Mouse (Mus musculus) stomach, embryonic 15.5 days (tissue): ENCODE results near the gene L2hgdh. TPM values are rescaled to one million over a fixed set of nuclear protein-coding genes. Genes with fewer than 3 reads are reported as not detected.
A peak's percentile ranks its signal among the peaks of the same experiment; 100 is the strongest.

ENCODE experiments used
- ATAC-seq: fragments of 200-750 bp; cut with Nextera tagmentation; 2 replicates; pipeline ENCODE4 v1.8.0; 2017; ENCODE audit warnings: low read depth, moderate number of reproducible peaks, moderate TSS enrichment; ENCODE audit not compliant: insufficient read depth, low FRiP score
- H3K27ac ChIP-seq: fragments of 300-500 bp; sonication (generic); 2 replicates; pipeline ENCODE4 v1.5.1; 2015; ENCODE audit warnings: mild to moderate bottlenecking, inconsistent platforms
- H3K27me3 ChIP-seq: fragments of 300-500 bp; sonication (generic); replicated peaks from 2 replicates; pipeline ENCODE4 v1.6.1; 2015; ENCODE audit warnings: inconsistent platforms
- H3K36me3 ChIP-seq: fragments of 300-500 bp; sonication (generic); 2 replicates; pipeline ENCODE4 v1.6.1; 2015; ENCODE audit warnings: inconsistent platforms
- H3K4me1 ChIP-seq: fragments of 300-500 bp; sonication (generic); 2 replicates; pipeline ENCODE4 v1.6.1; 2015; ENCODE audit warnings: inconsistent platforms
- H3K4me2 ChIP-seq: fragments of 300-500 bp; sonication (generic); 2 replicates; pipeline ENCODE4 v1.6.1; 2015; ENCODE audit warnings: mild to moderate bottlenecking, inconsistent platforms
- H3K4me3 ChIP-seq: fragments of 300-500 bp; sonication (generic); replicated peaks from 2 replicates; pipeline ENCODE4 v1.5.1; 2015; ENCODE audit warnings: inconsistent platforms
- H3K9ac ChIP-seq: fragments of 300-500 bp; sonication (generic); 2 replicates; pipeline ENCODE4 v1.6.1; 2015; ENCODE audit warnings: inconsistent platforms
- H3K9me3 ChIP-seq: fragments of 300-500 bp; sonication (generic); 2 replicates; pipeline ENCODE4 v1.6.1; 2016; ENCODE audit warnings: inconsistent platforms
- WGBS: fragments of 180-500 bp; shearing (Covaris S2); methylation state at CpG from one replicate; pipeline ENCODE4 v1.1.7; 2015; 5-methylcytosine and 5-hydroxymethylcytosine counted together
- polyA plus RNA-seq: library from polyadenylated mRNA; unstranded; fragments of >200 nt; fragmentation: Nextera tagmentation; extraction: Ambion mirVana; gene quantifications from 2 replicates; pipeline ENCODE4 v1.2.1, GENCODE M21; 2015

Gene L2hgdh
- polyA plus RNA-seq, result 18.3 and 21.2 TPM in 2 replicates

DNA sequence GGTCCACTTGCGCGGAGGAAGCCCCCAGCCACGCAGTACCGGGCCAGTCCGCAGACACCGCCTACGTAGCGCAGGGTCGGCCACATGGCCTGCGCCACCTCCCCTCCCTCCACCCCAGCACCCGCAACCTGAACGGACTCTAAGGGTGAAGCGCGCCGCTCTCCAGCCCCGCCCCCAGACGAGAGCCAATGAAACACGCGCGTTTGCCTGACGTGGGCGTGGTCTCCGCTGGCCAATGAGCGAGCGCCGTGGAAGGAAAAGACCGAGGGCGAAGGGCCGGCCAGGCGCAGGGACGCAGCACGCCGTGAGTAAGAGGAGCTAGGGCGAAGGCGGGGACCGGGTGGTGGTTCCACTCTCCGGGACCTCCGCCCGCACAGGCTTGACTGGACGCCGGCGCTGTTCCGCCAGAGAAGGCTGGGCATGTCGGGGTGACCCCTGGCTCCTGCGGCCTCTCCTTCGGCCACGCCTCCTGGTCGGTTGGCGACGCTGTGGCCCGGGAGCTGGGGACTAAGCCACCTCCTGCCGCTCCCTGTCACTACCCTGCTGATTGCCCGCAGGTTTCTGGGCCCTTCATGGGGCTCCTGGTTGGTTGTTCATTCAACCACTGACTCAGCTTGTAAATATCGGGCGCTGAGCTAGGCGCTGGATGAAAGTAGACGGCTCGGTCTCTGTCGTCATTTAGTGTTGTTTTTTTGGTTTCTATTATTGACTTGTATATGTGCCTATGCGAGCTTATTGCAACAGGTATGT is at the start of gene L2hgdh, which contains the start of gene Atp5s:
Gene L2hgdh (minus strand): TSS at position 163 of the 750 bp plus-strand sequence.
Gene Atp5s (plus strand): TSS at position 240 of the 750 bp plus-strand sequence.
- peak within 1 kb of the TSS; percentile 88 for H3K27ac ChIP-seq
- peak; percentile 97 for ATAC-seq
- H3K36me3 ChIP-seq, result 0 out of 2 replicates have a peak, but pooled peaks cover 2% of the 10 kb centered on the region
- no peaks in the 10 kb centered on the region for H3K27me3 ChIP-seq
- 0 out of 2 replicates have a peak, but pooled peaks cover 7% of the 10 kb centered on the region for H3K4me1 ChIP-seq
- peak within 1 kb of the TSS; percentile 58 for H3K9ac ChIP-seq
- peak within 1 kb of the TSS; percentile 78 for H3K4me2 ChIP-seq
- H3K9me3 ChIP-seq, result no peaks in the 10 kb centered on the region
- H3K4me3 ChIP-seq, result peak within 1 kb of the TSS; percentile 63
- WGBS, result under 1% methylated on average over 59 of the region's 60 CpGs

DNA sequence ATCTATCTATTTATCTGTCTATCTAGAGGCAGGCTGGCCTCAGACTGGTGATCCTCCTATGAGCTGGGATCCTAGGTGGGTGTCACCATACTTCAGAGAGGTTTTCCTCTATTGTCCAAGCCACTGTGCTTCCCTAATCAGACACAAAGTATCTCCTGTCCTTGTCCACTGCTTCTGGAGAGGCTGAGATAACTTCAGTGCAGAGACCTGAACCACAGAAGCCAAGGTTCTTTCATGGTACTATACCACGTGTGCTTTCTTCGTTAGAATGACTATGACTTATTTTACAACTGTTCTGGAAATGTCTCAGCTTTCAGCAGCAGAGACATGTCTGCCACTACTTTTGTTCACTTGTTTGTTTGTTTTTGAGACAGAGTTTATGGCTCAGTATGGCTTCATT is 44.2 kb upstream of the L2hgdh start:
- H3K9ac ChIP-seq, result no peak overlapping the region
- no peak overlapping the region for H3K4me3 ChIP-seq
- no peak for ATAC-seq
- no peaks in the 10 kb centered on the region for H3K36me3 ChIP-seq
- no peak overlapping the region for H3K27ac ChIP-seq
- WGBS, result 74% methylated on average over 2 of the region's 2 CpGs
- no peaks in the 10 kb centered on the region for H3K4me1 ChIP-seq
- no peaks in the 10 kb centered on the region for H3K27me3 ChIP-seq
- no peak overlapping the region for H3K4me2 ChIP-seq
- H3K9me3 ChIP-seq, result no peaks in the 10 kb centered on the region

GRCm38 (mm10) chr12:69767476-69768258 is 43.0 kb upstream of the L2hgdh start:
- no peak overlapping the region for H3K27ac ChIP-seq
- WGBS, result 54% methylated on average over 9 of the region's 9 CpGs

DNA sequence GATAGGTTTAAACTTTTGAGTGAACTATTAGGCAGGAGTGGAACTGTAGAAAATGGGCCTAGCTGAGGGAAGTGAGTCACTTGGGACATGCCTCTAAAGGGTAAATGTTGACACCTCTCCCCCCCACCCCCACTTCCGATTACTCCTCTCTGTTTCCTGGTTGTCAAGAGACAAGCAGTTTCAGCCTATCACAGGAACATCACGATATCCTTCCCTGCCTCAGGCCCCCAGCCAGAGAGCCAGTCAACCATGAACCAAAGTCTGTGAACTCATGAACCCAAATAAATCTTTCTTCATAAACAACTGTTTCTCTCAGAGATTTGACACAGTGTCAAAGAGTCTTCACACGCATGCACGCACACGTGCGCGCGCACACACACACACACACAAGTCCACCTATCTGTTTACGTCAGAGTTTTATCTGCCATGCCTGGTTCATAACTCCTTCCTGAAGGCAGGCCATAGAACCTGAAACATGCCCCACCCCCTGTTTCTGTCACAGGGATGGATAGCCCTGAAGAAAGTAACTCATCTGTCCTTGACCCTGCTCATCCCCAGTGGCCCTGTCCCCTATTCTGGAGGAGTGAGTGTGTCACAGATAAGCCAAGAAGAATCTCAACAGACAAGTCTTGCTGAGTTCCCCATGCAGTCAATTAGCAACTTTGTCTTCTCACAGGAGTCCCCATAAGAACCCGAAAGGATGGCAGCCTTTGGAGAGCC is 41.7 kb upstream of the L2hgdh start:
- no peaks in the 10 kb centered on the region for H3K36me3 ChIP-seq
- no peak for ATAC-seq
- no peaks in the 10 kb centered on the region for H3K4me1 ChIP-seq
- H3K27ac ChIP-seq, result no peak overlapping the region
- H3K4me2 ChIP-seq, result no peak overlapping the region
- no peaks in the 10 kb centered on the region for H3K27me3 ChIP-seq
- H3K9ac ChIP-seq, result no peak overlapping the region
- WGBS, result 76% methylated on average over 10 of the region's 10 CpGs
- no peak overlapping the region for H3K4me3 ChIP-seq
- no peaks in the 10 kb centered on the region for H3K9me3 ChIP-seq

More at GRCm38 (mm10) chr12:69767476-69768258, 43.0 kb upstream of the L2hgdh start:
- H3K4me3 ChIP-seq, result no peak overlapping the region
- no peaks in the 10 kb centered on the region for H3K36me3 ChIP-seq
- no peaks in the 10 kb centered on the region for H3K27me3 ChIP-seq
- no peaks in the 10 kb centered on the region for H3K9me3 ChIP-seq
- no peak for ATAC-seq
- H3K4me2 ChIP-seq, result no peak overlapping the region
- H3K9ac ChIP-seq, result no peak overlapping the region
- H3K4me1 ChIP-seq, result no peaks in the 10 kb centered on the region

DNA sequence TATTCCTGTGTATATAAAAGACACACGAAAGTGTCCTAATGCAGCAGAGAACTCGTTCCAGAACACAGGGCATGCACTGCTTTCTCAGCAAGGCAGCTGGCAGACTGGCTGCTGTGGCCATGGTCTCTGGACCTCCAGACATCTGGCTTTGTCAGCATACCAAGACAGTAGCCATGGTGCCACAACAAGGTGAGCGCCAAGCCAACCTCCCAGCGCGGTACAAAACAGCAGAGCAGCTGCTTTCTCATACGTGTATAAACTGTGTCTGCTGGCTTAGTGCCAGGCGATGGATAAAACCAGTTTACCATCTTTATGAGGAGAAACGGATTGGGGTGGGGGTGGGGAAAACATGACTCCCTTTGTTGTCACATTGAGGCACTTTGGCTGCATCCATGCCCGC is 40.9 kb upstream of the L2hgdh start:
- 58% methylated on average over 9 of the region's 9 CpGs for WGBS
- ATAC-seq, result no peak

GRCm38 (mm10) chr12:69761603-69762002 is 36.9 kb upstream of the L2hgdh start:
- no peak for ATAC-seq
- no peak overlapping the region for H3K4me2 ChIP-seq

More for the DNA sequence above, 40.9 kb upstream of the L2hgdh start:
- Histone ChIP-seq H3K4me3 (no peak overlapping the region), H3K36me3 (no peaks in the 10 kb centered on the region), H3K27ac (no peak overlapping the region), H3K9me3 (no peaks in the 10 kb centered on the region), H3K9ac (no peak overlapping the region), H3K4me2 (no peak overlapping the region), H3K27me3 (no peaks in the 10 kb centered on the region), H3K4me1 (no peaks in the 10 kb centered on the region)

GRCm38 (mm10) chr12:69760743-69761406 is 36.2 kb upstream of the L2hgdh start:
- WGBS, result 84% methylated on average over 20 of the region's 20 CpGs

More at GRCm38 (mm10) chr12:69761603-69762002, 36.9 kb upstream of the L2hgdh start:
- Histone ChIP-seq H3K27me3 (no peaks in the 10 kb centered on the region), H3K36me3 (no peaks in the 10 kb centered on the region), H3K4me1 (peaks cover 11% of the 10 kb centered on the region), H3K4me3 (no peak overlapping the region), H3K27ac (no peak overlapping the region), H3K9me3 (no peaks in the 10 kb centered on the region), H3K9ac (no peak overlapping the region)
- WGBS, result 71% methylated on average over 2 of the region's 2 CpGs

DNA sequence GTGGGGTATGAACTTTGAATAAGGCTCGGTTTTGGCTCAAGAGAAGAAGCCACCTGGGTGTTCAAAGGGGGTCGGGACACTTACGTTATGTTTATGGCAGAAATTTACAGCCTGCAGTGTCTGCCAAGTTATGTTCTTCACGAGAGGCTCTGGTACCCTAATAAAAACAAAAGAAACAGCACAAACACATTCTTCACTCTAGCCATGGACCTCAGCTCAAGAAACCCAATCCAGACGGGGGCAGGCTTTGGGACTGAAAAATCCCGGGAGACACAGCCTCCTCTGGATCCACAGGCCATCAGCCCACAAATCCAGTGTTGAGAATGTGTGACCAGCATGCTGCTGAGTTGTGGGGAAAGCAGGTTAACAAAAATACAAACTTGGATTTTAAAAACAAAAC is 35.3 kb upstream of the L2hgdh start:
- no peak for ATAC-seq
- Histone ChIP-seq H3K27ac (no peak overlapping the region), H3K9me3 (no peaks in the 10 kb centered on the region), H3K27me3 (no peaks in the 10 kb centered on the region), H3K36me3 (no peaks in the 10 kb centered on the region), H3K4me3 (no peak overlapping the region), H3K4me1 (peaks cover 11% of the 10 kb centered on the region), H3K4me2 (no peak overlapping the region), H3K9ac (no peak overlapping the region)
- 41% methylated on average over 6 of the region's 6 CpGs for WGBS

More at GRCm38 (mm10) chr12:69760743-69761406, 36.2 kb upstream of the L2hgdh start:
- H3K4me1 ChIP-seq, result peaks cover 11% of the 10 kb centered on the region
- H3K4me2 ChIP-seq, result no peak overlapping the region
- no peaks in the 10 kb centered on the region for H3K36me3 ChIP-seq
- H3K9me3 ChIP-seq, result no peaks in the 10 kb centered on the region
- no peak overlapping the region for H3K4me3 ChIP-seq
- no peak overlapping the region for H3K9ac ChIP-seq
- no peak for ATAC-seq
- no peaks in the 10 kb centered on the region for H3K27me3 ChIP-seq
- H3K27ac ChIP-seq, result no peak overlapping the region

DNA sequence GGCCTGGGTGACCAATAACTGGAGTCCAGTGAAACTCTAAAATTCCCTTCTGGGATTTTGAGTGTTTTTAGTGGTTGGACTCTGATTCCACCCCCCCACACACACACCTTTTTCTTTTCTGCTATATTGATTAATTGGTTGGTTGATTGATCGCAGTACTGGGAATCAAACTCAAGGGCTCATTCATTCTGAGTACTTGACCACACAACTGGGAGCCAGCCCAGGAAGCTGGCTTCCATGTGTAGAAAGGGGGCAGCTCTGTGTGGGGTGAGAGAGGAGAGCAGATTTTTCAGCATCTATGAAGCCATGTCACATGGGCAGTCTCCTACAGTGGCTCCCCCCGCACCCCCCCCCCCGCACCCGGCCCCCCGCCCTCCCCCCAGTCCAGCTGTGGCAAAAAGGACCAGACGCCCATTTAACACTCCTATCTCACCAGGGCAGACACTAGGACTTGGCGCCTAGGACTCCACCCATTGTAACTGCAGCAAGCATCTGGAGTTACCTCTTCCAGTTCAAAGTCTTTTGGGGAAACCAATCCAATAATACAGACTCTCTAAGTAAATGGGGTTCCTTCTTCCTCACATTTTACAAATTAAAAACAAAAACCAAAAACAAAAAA is 34.7 kb upstream of the L2hgdh start:
- peak overlapping the region; percentile 50 for H3K4me2 ChIP-seq
- 31% methylated on average over 7 of the region's 7 CpGs for WGBS
- peak; percentile 79 for ATAC-seq
- H3K27me3 ChIP-seq, result no peaks in the 10 kb centered on the region
- peak overlapping the region; percentile 73 for H3K27ac ChIP-seq
- no peak overlapping the region for H3K9ac ChIP-seq
- no peaks in the 10 kb centered on the region for H3K36me3 ChIP-seq
- H3K4me3 ChIP-seq, result no peak overlapping the region
- peaks cover 11% of the 10 kb centered on the region for H3K4me1 ChIP-seq
- H3K9me3 ChIP-seq, result no peaks in the 10 kb centered on the region

DNA sequence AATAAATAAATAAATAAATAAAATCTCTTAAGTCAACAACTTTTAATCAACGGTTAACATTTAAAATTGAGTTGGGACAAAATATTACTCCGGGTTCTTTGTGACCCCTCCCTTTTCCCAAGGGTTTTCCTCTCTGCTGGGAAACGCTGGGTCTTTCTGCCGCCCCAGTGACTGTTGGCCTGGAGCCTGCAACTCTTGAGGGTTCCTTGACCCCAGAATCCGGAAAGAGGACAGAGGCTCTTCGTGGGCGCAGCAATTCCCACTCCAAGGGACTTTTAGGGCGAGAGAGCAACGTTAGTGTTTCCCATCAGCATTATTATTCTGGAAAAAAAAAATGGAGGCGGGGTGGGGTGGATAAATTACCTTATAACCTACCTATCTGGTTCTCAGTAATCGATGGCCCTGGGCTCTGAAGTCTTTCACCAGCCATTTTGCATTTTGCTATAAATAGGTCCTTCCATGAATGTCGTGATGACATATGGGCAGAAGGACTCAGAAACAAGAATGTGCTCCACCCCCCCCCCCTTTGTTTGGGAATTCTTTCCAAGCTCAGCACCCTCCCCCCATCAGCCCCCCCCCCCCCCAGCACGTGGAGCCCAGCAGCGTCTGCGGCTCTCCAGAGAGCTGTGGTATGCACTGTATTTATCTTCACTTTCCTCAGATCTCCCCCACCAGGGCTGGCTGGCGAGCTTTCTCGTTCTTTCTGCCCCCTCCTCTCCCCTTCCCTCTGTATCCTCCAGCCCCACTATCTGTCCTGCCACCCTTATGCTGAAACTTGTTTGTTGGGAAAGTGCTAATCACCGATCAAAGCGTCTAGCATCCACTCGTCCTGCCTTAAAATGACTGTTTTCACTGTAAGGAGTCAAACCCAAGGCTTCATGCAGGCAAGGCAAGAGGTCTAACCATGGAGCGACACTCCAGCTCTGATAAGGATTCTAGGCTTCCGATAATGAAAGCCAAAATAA is 33.8 kb upstream of the L2hgdh start:
- Histone ChIP-seq H3K4me3 (peak overlapping the region; percentile 16), H3K27ac (peak overlapping the region; percentile 76), H3K4me2 (peak overlapping the region; percentile 50), H3K27me3 (0 out of 2 replicates have a peak, but pooled peaks cover 3% of the 10 kb centered on the region), H3K9me3 (no peaks in the 10 kb centered on the region), H3K4me1 (peaks cover 11% of the 10 kb centered on the region), H3K36me3 (no peaks in the 10 kb centered on the region), H3K9ac (no peak overlapping the region)
- ATAC-seq, result no peak
- 6% methylated on average over 22 of the region's 22 CpGs for WGBS
